8 mouse cellular contexts compared by ENCODE assay signal in genomic region chr5:31241522-31242034, GRCm38 (mm10). TPM values are rescaled to one million over a fixed set of nuclear protein-coding genes. Genes with fewer than 3 reads are reported as not detected.
DNase-seq lines count a peak whose midpoint lies in the region; ATAC-seq and TF ChIP-seq lines count a peak whose summit lies in the region.

No protein-coding gene starts in this region.

- WGBS in kidney, postnatal 0 days = under 1% methylated on average over 13 of the region's 13 CpGs
- 0% methylated on average over 13 of the region's 13 CpGs for WGBS in hindbrain, postnatal 0 days
- 0% methylated on average over 13 of the region's 13 CpGs for WGBS in midbrain, postnatal 0 days

- no peak for DNase-seq in kidney, postnatal 0 days (ENCODE audit: low spot score)
- DNase-seq in kidney, postnatal 4 days = no peak
- peak; percentile 10 for DNase-seq in hindbrain, postnatal 0 days (ENCODE audit: low spot score)
- DNase-seq in midbrain, postnatal 0 days (ENCODE audit: low spot score) = no peak
- DNase-seq in yolk sac, embryonic 10.5 days (ENCODE audit: low spot score) = no peak
- no peak for DNase-seq in cerebellum, adult 11 months
- DNase-seq in urinary bladder, adult 18-20 months (ENCODE audit: low spot score in 2 of 2) = no peak

- TF ChIP-seq POLR2A in cortical plate, adult 2 months (IDR thresholded peaks at IDR 0.05; ENCODE audit: extremely low read depth, insufficient read depth, low read length) = no peak

- no peaks in the 10 kb centered on the region for H3K27me3 ChIP-seq in kidney, postnatal 0 days (ENCODE audit: insufficient read depth, low read length)
- H3K27me3 ChIP-seq in hindbrain, postnatal 0 days (ENCODE audit: insufficient read depth, low read length) = no peaks in the 10 kb centered on the region
- H3K27me3 ChIP-seq in midbrain, postnatal 0 days (ENCODE audit: insufficient read depth, low read length) = no peaks in the 10 kb centered on the region

- ATAC-seq in kidney, postnatal 0 days (replicated peaks; ENCODE audit: low FRiP score, low read depth) = no peak
- no peak for ATAC-seq in hindbrain, postnatal 0 days
- ATAC-seq in midbrain, postnatal 0 days (ENCODE audit: low FRiP score) = no peak

- peaks cover 31% of the 10 kb centered on the region for H3K36me3 ChIP-seq in kidney, postnatal 0 days (ENCODE audit: insufficient read depth, low read length)
- peaks cover 26% of the 10 kb centered on the region for H3K36me3 ChIP-seq in hindbrain, postnatal 0 days (ENCODE audit: insufficient read depth, low read length)
- H3K36me3 ChIP-seq in midbrain, postnatal 0 days (ENCODE audit: insufficient read depth, low read length) = peaks cover 25% of the 10 kb centered on the region

- H3K4me3 ChIP-seq in kidney, postnatal 0 days (replicated peaks; ENCODE audit: low read depth, low read length) = peak overlapping the region; percentile 95
- H3K4me3 ChIP-seq in cortical plate, adult 2 months (ENCODE audit: insufficient read depth, low read length) = peak overlapping the region; percentile 42
- H3K4me3 ChIP-seq in hindbrain, postnatal 0 days (ENCODE audit: low read length) = peak overlapping the region; percentile 88
- peak overlapping the region; percentile 93 for H3K4me3 ChIP-seq in midbrain, postnatal 0 days (ENCODE audit: low read depth, low read length)

- H3K9me3 ChIP-seq in kidney, postnatal 0 days (replicated peaks; ENCODE audit: low read length) = no peaks in the 10 kb centered on the region
- 0 out of 2 replicates have a peak, but pooled peaks cover 1% of the 10 kb centered on the region for H3K9me3 ChIP-seq in hindbrain, postnatal 0 days (ENCODE audit: low read length)
- H3K9me3 ChIP-seq in midbrain, postnatal 0 days (ENCODE audit: low read length) = no peaks in the 10 kb centered on the region

- H3K9ac ChIP-seq in kidney, postnatal 0 days (ENCODE audit: low read depth, low read length) = peak overlapping the region; percentile 98
- H3K9ac ChIP-seq in hindbrain, postnatal 0 days (replicated peaks; ENCODE audit: low read length) = peak overlapping the region; percentile 95
- H3K9ac ChIP-seq in midbrain, postnatal 0 days (replicated peaks; ENCODE audit: low read length, poor library complexity, severe bottlenecking) = peak overlapping the region; percentile 97

- peak overlapping the region; percentile 72 for H3K4me2 ChIP-seq in kidney, postnatal 0 days (ENCODE audit: low read length)
- H3K4me2 ChIP-seq in hindbrain, postnatal 0 days (ENCODE audit: low read depth, low read length) = peak overlapping the region; percentile 93
- H3K4me2 ChIP-seq in midbrain, postnatal 0 days (ENCODE audit: low read depth, low read length, poor library complexity, severe bottlenecking) = peak overlapping the region; percentile 59

- peaks cover 4% of the 10 kb centered on the region; the same call in 1 of the 2 replicates for H3K4me1 ChIP-seq in kidney, postnatal 0 days (replicated peaks; ENCODE audit: insufficient read depth, low read length)
- peaks cover 2% of the 10 kb centered on the region; the same call in 1 of the 2 replicates for H3K4me1 ChIP-seq in cortical plate, adult 2 months (ENCODE audit: control insufficient read depth, insufficient read depth, low read length)
- H3K4me1 ChIP-seq in hindbrain, postnatal 0 days (ENCODE audit: insufficient read depth, low read length) = peaks cover 5% of the 10 kb centered on the region; the same call in 1 of the 2 replicates
- H3K4me1 ChIP-seq in midbrain, postnatal 0 days (ENCODE audit: insufficient read depth, low read length) = 0 out of 2 replicates have a peak, but pooled peaks cover 5% of the 10 kb centered on the region

- peak overlapping the region; percentile 99 for H3K27ac ChIP-seq in kidney, postnatal 0 days
- no peak overlapping the region for H3K27ac ChIP-seq in cortical plate, adult 2 months (ENCODE audit: insufficient read depth, low read length)
- peak overlapping the region; percentile 95 for H3K27ac ChIP-seq in hindbrain, postnatal 0 days
- peak overlapping the region; percentile 93 for H3K27ac ChIP-seq in midbrain, postnatal 0 days (ENCODE audit: low read depth, low read length)

- no peak for TF ChIP-seq CTCF in kidney, postnatal 0 days (IDR thresholded peaks at IDR 0.05; ENCODE audit: low read depth)
- no peak for TF ChIP-seq CTCF in cortical plate, adult 2 months (IDR thresholded peaks at IDR 0.05; ENCODE audit: extremely low read depth, insufficient read depth, low read length)
- no peak for TF ChIP-seq CTCF in hindbrain, postnatal 0 days (IDR thresholded peaks at IDR 0.05; ENCODE audit: low read depth)
- no peak for TF ChIP-seq CTCF in midbrain, postnatal 0 days (IDR thresholded peaks at IDR 0.05)

RNA-seq across cellular contexts. Expression of gene Gm9970, which starts 0.5 kb away (rescaled TPM):
- polyA plus RNA-seq in kidney, postnatal 0 days (2015; fragmentation: Nextera tagmentation; extraction: Ambion mirVana) = 0.82 and 0.92 TPM in 2 replicates
- polyA plus RNA-seq in cortical plate, adult 2 months (2012; rRNA removed) = not detected in 2 replicates
- total RNA-seq in hindbrain, postnatal 0 days (2014; rRNA removed) = 7.0 TPM in 1 of 2 replicates, not detected in the other
- 0.29 and 0.84 TPM in 2 replicates for polyA plus RNA-seq in hindbrain, postnatal 0 days (2015; fragmentation: Nextera tagmentation; extraction: Ambion mirVana)
- total RNA-seq in midbrain, postnatal 0 days (2014; rRNA removed) = not detected in 2 replicates
- polyA plus RNA-seq in midbrain, postnatal 0 days (2015; fragmentation: Nextera tagmentation; extraction: Ambion mirVana) = 0.34 and 0.93 TPM in 2 replicates

RNA-seq across cellular contexts. Expression of gene Nrbp1, which starts 0.9 kb away (rescaled TPM):
- 116 and 123 TPM in 2 replicates for polyA plus RNA-seq in kidney, postnatal 0 days (2015; fragmentation: Nextera tagmentation; extraction: Ambion mirVana)
- 105 and 108 TPM in 2 replicates for polyA plus RNA-seq in cortical plate, adult 2 months (2012; rRNA removed)
- 100 and 124 TPM in 2 replicates for total RNA-seq in hindbrain, postnatal 0 days (2014; rRNA removed)
- polyA plus RNA-seq in hindbrain, postnatal 0 days (2015; fragmentation: Nextera tagmentation; extraction: Ambion mirVana) = 134 and 139 TPM in 2 replicates
- total RNA-seq in midbrain, postnatal 0 days (2014; rRNA removed) = 120 and 126 TPM in 2 replicates
- 138 and 149 TPM in 2 replicates for polyA plus RNA-seq in midbrain, postnatal 0 days (2015; fragmentation: Nextera tagmentation; extraction: Ambion mirVana)

RNA-seq across cellular contexts. Expression of gene Krtcap3, which starts 9.9 kb away (rescaled TPM):
- polyA plus RNA-seq in kidney, postnatal 0 days (2015; fragmentation: Nextera tagmentation; extraction: Ambion mirVana) = 28.0 and 31.9 TPM in 2 replicates
- polyA plus RNA-seq in cortical plate, adult 2 months (2012; rRNA removed) = 3.9 and 4.0 TPM in 2 replicates
- total RNA-seq in hindbrain, postnatal 0 days (2014; rRNA removed) = 2.4 and 3.2 TPM in 2 replicates
- polyA plus RNA-seq in hindbrain, postnatal 0 days (2015; fragmentation: Nextera tagmentation; extraction: Ambion mirVana) = 2.5 and 2.9 TPM in 2 replicates
- 1.2 and 2.5 TPM in 2 replicates for total RNA-seq in midbrain, postnatal 0 days (2014; rRNA removed)
- 1.5 and 3.4 TPM in 2 replicates for polyA plus RNA-seq in midbrain, postnatal 0 days (2015; fragmentation: Nextera tagmentation; extraction: Ambion mirVana)

RNA-seq across cellular contexts. Expression of gene Ppm1g, which starts 21.1 kb away (rescaled TPM):
- polyA plus RNA-seq in kidney, postnatal 0 days (2015; fragmentation: Nextera tagmentation; extraction: Ambion mirVana) = 85.4 and 92.2 TPM in 2 replicates
- polyA plus RNA-seq in cortical plate, adult 2 months (2012; rRNA removed) = 79.8 and 82.8 TPM in 2 replicates
- total RNA-seq in hindbrain, postnatal 0 days (2014; rRNA removed) = 67.4 and 90.4 TPM in 2 replicates
- 155 and 157 TPM in 2 replicates for polyA plus RNA-seq in hindbrain, postnatal 0 days (2015; fragmentation: Nextera tagmentation; extraction: Ambion mirVana)
- 87.0 and 95.6 TPM in 2 replicates for total RNA-seq in midbrain, postnatal 0 days (2014; rRNA removed)
- 170 and 183 TPM in 2 replicates for polyA plus RNA-seq in midbrain, postnatal 0 days (2015; fragmentation: Nextera tagmentation; extraction: Ambion mirVana)

RNA-seq across cellular contexts. Expression of gene Zfp513, which starts 39.5 kb away (rescaled TPM):
- polyA plus RNA-seq in kidney, postnatal 0 days (2015; fragmentation: Nextera tagmentation; extraction: Ambion mirVana) = 7.2 and 8.9 TPM in 2 replicates
- polyA plus RNA-seq in cortical plate, adult 2 months (2012; rRNA removed) = 38.1 and 42.1 TPM in 2 replicates
- 8.9 and 9.6 TPM in 2 replicates for total RNA-seq in hindbrain, postnatal 0 days (2014; rRNA removed)
- polyA plus RNA-seq in hindbrain, postnatal 0 days (2015; fragmentation: Nextera tagmentation; extraction: Ambion mirVana) = 11.4 and 12.6 TPM in 2 replicates
- 6.4 and 10.9 TPM in 2 replicates for total RNA-seq in midbrain, postnatal 0 days (2014; rRNA removed)
- polyA plus RNA-seq in midbrain, postnatal 0 days (2015; fragmentation: Nextera tagmentation; extraction: Ambion mirVana) = 11.1 and 13.0 TPM in 2 replicates

Comparison
In these comparisons a context has a peak if more than half of its experiments do, and no peak if none do; other contexts are left out.
1. H3K4me3 ChIP-seq: peak in every context shown above with its lines; median percentile 95 in kidney, postnatal 0 days; 93 in midbrain, postnatal 0 days; 88 in hindbrain, postnatal 0 days; 42 in cortical plate, adult 2 months.